Mouse (Mus musculus): ENCODE measurements around the gene Shank3. TPM values are rescaled to one million over a fixed set of nuclear protein-coding genes. Genes with fewer than 3 reads are reported as not detected.

Gene Shank3
- polyA plus RNA-seq, 1 experiment from 2014 or later: 1.8 TPM

- H3K4me3 ChIP-seq (ENCODE audit: low read length): peak overlapping the region; percentile 69
- H3K36me3 ChIP-seq (ENCODE audit: insufficient read depth, low read length): no peaks in the 10 kb centered on the region
- H3K4me2 ChIP-seq (replicated peaks; ENCODE audit: low read depth, low read length): peak overlapping the region; percentile 94
- no peaks in the 10 kb centered on the region for H3K27me3 ChIP-seq (ENCODE audit: insufficient read depth, low read length)
- H3K9me3 ChIP-seq (ENCODE audit: low read length): no peaks in the 10 kb centered on the region
- 9% methylated on average over 42 of the region's 44 CpGs for WGBS
- H3K4me1 ChIP-seq (ENCODE audit: insufficient read depth, low read length): peaks cover 7% of the 10 kb centered on the region
- peak; percentile 98 for ATAC-seq (ENCODE audit: low FRiP score, low TSS enrichment)
- H3K9ac ChIP-seq (replicated peaks; ENCODE audit: low read length): peak overlapping the region; percentile 80
- peak overlapping the region; percentile 68; the same call in 1 of the 2 replicates for H3K27ac ChIP-seq (ENCODE audit: low read length)
Measured at GRCm38 (mm10) chr15:89475611-89476474, 23.6 kb upstream of the Shank3 start.

- no peaks in the 10 kb centered on the region for H3K27me3 ChIP-seq (ENCODE audit: insufficient read depth, low read length)
- no peak for ATAC-seq (ENCODE audit: low FRiP score, low TSS enrichment)
- peak overlapping the region; percentile 94 for H3K4me2 ChIP-seq (replicated peaks; ENCODE audit: low read depth, low read length)
- 4% methylated on average over 5 of the region's 5 CpGs for WGBS
- H3K9ac ChIP-seq (replicated peaks; ENCODE audit: low read length): peak overlapping the region; percentile 80
- peaks cover 7% of the 10 kb centered on the region for H3K4me1 ChIP-seq (ENCODE audit: insufficient read depth, low read length)
- no peaks in the 10 kb centered on the region for H3K9me3 ChIP-seq (ENCODE audit: low read length)
- H3K27ac ChIP-seq (ENCODE audit: low read length): peak overlapping the region; percentile 68; the same call in 1 of the 2 replicates
- H3K4me3 ChIP-seq (ENCODE audit: low read length): peak overlapping the region; percentile 69
- no peaks in the 10 kb centered on the region for H3K36me3 ChIP-seq (ENCODE audit: insufficient read depth, low read length)
Measured at GRCm38 (mm10) chr15:89476475-89476815, 23.0 kb upstream of the Shank3 start.

- Histone ChIP-seq H3K36me3 (ENCODE audit: insufficient read depth, low read length) (no peaks in the 10 kb centered on the region), H3K27me3 (ENCODE audit: insufficient read depth, low read length) (no peaks in the 10 kb centered on the region), H3K9me3 (ENCODE audit: low read length) (no peaks in the 10 kb centered on the region), H3K4me3 (ENCODE audit: low read length) (peak within 1 kb of the TSS; percentile 69), H3K4me2 (replicated peaks; ENCODE audit: low read depth, low read length) (peak within 1 kb of the TSS; percentile 94), H3K4me1 (ENCODE audit: insufficient read depth, low read length) (peaks cover 7% of the 10 kb centered on the region), H3K9ac (replicated peaks; ENCODE audit: low read length) (peak within 1 kb of the TSS; percentile 80), H3K27ac (ENCODE audit: low read length) (peak within 1 kb of the TSS; percentile 68; the same call in 1 of the 2 replicates)
- ATAC-seq (ENCODE audit: low FRiP score, low TSS enrichment): no peak
- WGBS: 27% methylated on average over 9 of the region's 9 CpGs
Measured at GRCm38 (mm10) chr15:89477091-89477491, 22.3 kb upstream of the Shank3 start, which contains the start of gene Arsa. TSS of gene Arsa (minus strand) at chr15:89477425.

GRCm38 (mm10) chr15:89477806-89478205 lies 21.6 kb upstream of the Shank3 start:
- H3K36me3 ChIP-seq (ENCODE audit: insufficient read depth, low read length): no peaks in the 10 kb centered on the region
- no peak overlapping the region for H3K9ac ChIP-seq (replicated peaks; ENCODE audit: low read length)
- WGBS: 57% methylated on average over 8 of the region's 8 CpGs
- H3K4me1 ChIP-seq (ENCODE audit: insufficient read depth, low read length): peaks cover 7% of the 10 kb centered on the region
- H3K9me3 ChIP-seq (ENCODE audit: low read length): peaks cover 3% of the 10 kb centered on the region; the same call in 1 of the 2 replicates
- ATAC-seq (ENCODE audit: low FRiP score, low TSS enrichment): no peak
- H3K27me3 ChIP-seq (ENCODE audit: insufficient read depth, low read length): no peaks in the 10 kb centered on the region
- H3K4me3 ChIP-seq (ENCODE audit: low read length): no peak overlapping the region
- no peak overlapping the region for H3K27ac ChIP-seq (ENCODE audit: low read length)
- H3K4me2 ChIP-seq (replicated peaks; ENCODE audit: low read depth, low read length): peak overlapping the region; percentile 26; the same call in 1 of the 2 replicates

- Histone ChIP-seq H3K4me1 (ENCODE audit: insufficient read depth, low read length) (peaks cover 7% of the 10 kb centered on the region), H3K36me3 (ENCODE audit: insufficient read depth, low read length) (no peaks in the 10 kb centered on the region), H3K27me3 (ENCODE audit: insufficient read depth, low read length) (no peaks in the 10 kb centered on the region), H3K9me3 (ENCODE audit: low read length) (peaks cover 3% of the 10 kb centered on the region; the same call in 1 of the 2 replicates), H3K9ac (replicated peaks; ENCODE audit: low read length) (no peak overlapping the region), H3K4me2 (replicated peaks; ENCODE audit: low read depth, low read length) (no peak overlapping the region), H3K4me3 (ENCODE audit: low read length) (no peak overlapping the region), H3K27ac (ENCODE audit: low read length) (no peak overlapping the region)
- no peak for ATAC-seq (ENCODE audit: low FRiP score, low TSS enrichment)
- 84% methylated on average over 3 of the region's 3 CpGs for WGBS
Measured at GRCm38 (mm10) chr15:89478622-89479021, 20.8 kb upstream of the Shank3 start.

GRCm38 (mm10) chr15:89480584-89480983 lies 18.8 kb upstream of the Shank3 start:
- 59% methylated on average over 8 of the region's 8 CpGs for WGBS
- H3K36me3 ChIP-seq (ENCODE audit: insufficient read depth, low read length): no peaks in the 10 kb centered on the region
- H3K4me2 ChIP-seq (replicated peaks; ENCODE audit: low read depth, low read length): no peak overlapping the region
- peaks cover 2% of the 10 kb centered on the region for H3K4me1 ChIP-seq (ENCODE audit: insufficient read depth, low read length)
- no peak for ATAC-seq (ENCODE audit: low FRiP score, low TSS enrichment)
- H3K4me3 ChIP-seq (ENCODE audit: low read length): no peak overlapping the region
- no peak overlapping the region for H3K9ac ChIP-seq (replicated peaks; ENCODE audit: low read length)
- H3K9me3 ChIP-seq (ENCODE audit: low read length): peaks cover 3% of the 10 kb centered on the region; the same call in 1 of the 2 replicates
- no peaks in the 10 kb centered on the region for H3K27me3 ChIP-seq (ENCODE audit: insufficient read depth, low read length)
- H3K27ac ChIP-seq (ENCODE audit: low read length): peak overlapping the region; percentile 27; the same call in 1 of the 2 replicates

- no peaks in the 10 kb centered on the region for H3K4me1 ChIP-seq (ENCODE audit: insufficient read depth, low read length)
- no peak overlapping the region for H3K9ac ChIP-seq (replicated peaks; ENCODE audit: low read length)
- no peak for ATAC-seq (ENCODE audit: low FRiP score, low TSS enrichment)
- no peaks in the 10 kb centered on the region for H3K27me3 ChIP-seq (ENCODE audit: insufficient read depth, low read length)
- 80% methylated on average over 12 of the region's 12 CpGs for WGBS
- no peak overlapping the region for H3K4me3 ChIP-seq (ENCODE audit: low read length)
- no peak overlapping the region for H3K4me2 ChIP-seq (replicated peaks; ENCODE audit: low read depth, low read length)
- no peaks in the 10 kb centered on the region for H3K36me3 ChIP-seq (ENCODE audit: insufficient read depth, low read length)
- H3K27ac ChIP-seq (ENCODE audit: low read length): no peak overlapping the region
- no peaks in the 10 kb centered on the region for H3K9me3 ChIP-seq (ENCODE audit: low read length)
Measured at GRCm38 (mm10) chr15:89488182-89488581, 11.2 kb upstream of the Shank3 start.

GRCm38 (mm10) chr15:89488611-89489117 lies 10.8 kb upstream of the Shank3 start:
- no peaks in the 10 kb centered on the region for H3K27me3 ChIP-seq (ENCODE audit: insufficient read depth, low read length)
- H3K4me1 ChIP-seq (ENCODE audit: insufficient read depth, low read length): no peaks in the 10 kb centered on the region
- no peak overlapping the region for H3K9ac ChIP-seq (replicated peaks; ENCODE audit: low read length)
- H3K27ac ChIP-seq (ENCODE audit: low read length): no peak overlapping the region
- no peak overlapping the region for H3K4me2 ChIP-seq (replicated peaks; ENCODE audit: low read depth, low read length)
- ATAC-seq (ENCODE audit: low FRiP score, low TSS enrichment): no peak
- WGBS: 42% methylated on average over 14 of the region's 14 CpGs
- H3K4me3 ChIP-seq (ENCODE audit: low read length): no peak overlapping the region
- H3K36me3 ChIP-seq (ENCODE audit: insufficient read depth, low read length): no peaks in the 10 kb centered on the region
- H3K9me3 ChIP-seq (ENCODE audit: low read length): no peaks in the 10 kb centered on the region

GRCm38 (mm10) chr15:89494970-89495369 lies 4.5 kb upstream of the Shank3 start:
- Histone ChIP-seq H3K36me3 (ENCODE audit: insufficient read depth, low read length) (no peaks in the 10 kb centered on the region), H3K9me3 (ENCODE audit: low read length) (0 out of 2 replicates have a peak, but pooled peaks cover 3% of the 10 kb centered on the region), H3K27ac (ENCODE audit: low read length) (no peak overlapping the region), H3K4me1 (ENCODE audit: insufficient read depth, low read length) (peaks cover 10% of the 10 kb centered on the region), H3K9ac (replicated peaks; ENCODE audit: low read length) (no peak overlapping the region), H3K4me3 (ENCODE audit: low read length) (no peak overlapping the region), H3K27me3 (ENCODE audit: insufficient read depth, low read length) (no peaks in the 10 kb centered on the region), H3K4me2 (replicated peaks; ENCODE audit: low read depth, low read length) (no peak overlapping the region)
- no peak for ATAC-seq (ENCODE audit: low FRiP score, low TSS enrichment)
- WGBS: 83% methylated on average over 4 of the region's 4 CpGs

- H3K4me2 ChIP-seq (replicated peaks; ENCODE audit: low read depth, low read length): no peak overlapping the region
- H3K4me3 ChIP-seq (ENCODE audit: low read length): no peak overlapping the region
- WGBS: 63% methylated on average over 4 of the region's 4 CpGs
- H3K9me3 ChIP-seq (ENCODE audit: low read length): 0 out of 2 replicates have a peak, but pooled peaks cover 3% of the 10 kb centered on the region
- peaks cover 5% of the 10 kb centered on the region; the same call in 1 of the 2 replicates for H3K27me3 ChIP-seq (ENCODE audit: insufficient read depth, low read length)
- H3K27ac ChIP-seq (ENCODE audit: low read length): no peak overlapping the region
- H3K36me3 ChIP-seq (ENCODE audit: insufficient read depth, low read length): no peaks in the 10 kb centered on the region
- H3K9ac ChIP-seq (replicated peaks; ENCODE audit: low read length): no peak overlapping the region
- peaks cover 16% of the 10 kb centered on the region for H3K4me1 ChIP-seq (ENCODE audit: insufficient read depth, low read length)
- ATAC-seq (ENCODE audit: low FRiP score, low TSS enrichment): no peak
Measured at GRCm38 (mm10) chr15:89496131-89496530, 3.3 kb upstream of the Shank3 start.

All from kidney, embryonic 16.5 days (tissue).